Mouse (Mus musculus) embryonic facial prominence, embryonic 15.5 days (tissue): ENCODE measurements at regions not wholly inside any gene's neighbourhood (a gene's known extent, or its start where the extent isn't known, plus 50 kb on each side); places are given as distances from the start of the nearest gene placed in this dataset.

ENCODE experiments used
- ATAC-seq: fragments of 200-750 bp; cut with Nextera tagmentation; 2 replicates; pipeline ENCODE4 v1.8.0; 2017; ENCODE audit warnings: low read depth, moderate TSS enrichment; ENCODE audit not compliant: insufficient number of reproducible peaks, low FRiP score, low TSS enrichment
- H3K27ac ChIP-seq: fragments of 300-500 bp; sonication (generic); replicated peaks from 2 replicates; pipeline ENCODE4 v1.5.1; 2015; ENCODE audit warnings: mild to moderate bottlenecking, inconsistent platforms
- H3K27me3 ChIP-seq: fragments of 300-500 bp; sonication (generic); 2 replicates; pipeline ENCODE4 v1.6.1; 2015; ENCODE audit warnings: inconsistent platforms
- H3K36me3 ChIP-seq: fragments of 300-500 bp; sonication (generic); 2 replicates; pipeline ENCODE4 v1.6.1; 2015; ENCODE audit warnings: mild to moderate bottlenecking, inconsistent platforms
- H3K4me1 ChIP-seq: fragments of 300-500 bp; sonication (generic); 2 replicates; pipeline ENCODE4 v1.6.1; 2015; ENCODE audit warnings: inconsistent platforms
- H3K4me2 ChIP-seq: fragments of 300-500 bp; sonication (generic); replicated peaks from 2 replicates; pipeline ENCODE4 v1.6.1; 2015; ENCODE audit warnings: mild to moderate bottlenecking, inconsistent platforms
- H3K4me3 ChIP-seq: fragments of 300-500 bp; sonication (generic); replicated peaks from 2 replicates; pipeline ENCODE4 v1.5.1; 2015; ENCODE audit warnings: mild to moderate bottlenecking, inconsistent platforms
- H3K9ac ChIP-seq: fragments of 300-500 bp; sonication (generic); 2 replicates; pipeline ENCODE4 v1.6.1; 2015; ENCODE audit warnings: inconsistent platforms
- H3K9me3 ChIP-seq: fragments of 300-500 bp; sonication (generic); replicated peaks from 2 replicates; pipeline ENCODE4 v1.6.1; 2016; ENCODE audit warnings: inconsistent platforms
- WGBS: fragments of 180-500 bp; shearing (Covaris S2); methylation state at CpG from one replicate; pipeline ENCODE4 v1.1.7; 2015; 5-methylcytosine and 5-hydroxymethylcytosine counted together

GRCm38 (mm10) chr6:117080973-117081372 is 87.4 kb upstream of the Cxcl12 start:
- no peak for ATAC-seq
- Histone ChIP-seq H3K27ac (no peak overlapping the region), H3K9me3 (no peaks in the 10 kb centered on the region), H3K9ac (no peak overlapping the region), H3K4me3 (no peak overlapping the region), H3K27me3 (no peaks in the 10 kb centered on the region), H3K36me3 (no peaks in the 10 kb centered on the region), H3K4me1 (no peaks in the 10 kb centered on the region), H3K4me2 (no peak overlapping the region)
- WGBS, result 46% methylated on average over 13 of the region's 13 CpGs

- Histone ChIP-seq H3K36me3 (no peaks in the 10 kb centered on the region), H3K27ac (no peak overlapping the region), H3K4me2 (no peak overlapping the region), H3K27me3 (no peaks in the 10 kb centered on the region), H3K9me3 (no peaks in the 10 kb centered on the region), H3K4me1 (no peaks in the 10 kb centered on the region), H3K4me3 (no peak overlapping the region), H3K9ac (no peak overlapping the region)
- ATAC-seq, result no peak
- WGBS, result 40% methylated on average over 6 of the region's 6 CpGs
These were observed 84.1 kb upstream of the Cxcl12 start for GRCm38 (mm10) chr6:117084211-117084610.

- Histone ChIP-seq H3K36me3 (no peaks in the 10 kb centered on the region), H3K4me3 (no peak overlapping the region), H3K9me3 (no peaks in the 10 kb centered on the region), H3K27ac (0 out of 2 replicates have a peak overlapping the region, but pooled peaks have one; percentile 4), H3K27me3 (no peaks in the 10 kb centered on the region), H3K9ac (no peak overlapping the region), H3K4me1 (no peaks in the 10 kb centered on the region), H3K4me2 (no peak overlapping the region)
- no peak for ATAC-seq
- whole genome bisulfite sequencing, result 44% methylated on average over 13 of the region's 13 CpGs
These were observed 83.4 kb upstream of the Cxcl12 start for GRCm38 (mm10) chr6:117084833-117085500.

- Histone ChIP-seq H3K9ac (no peak overlapping the region), H3K4me2 (no peak overlapping the region), H3K36me3 (no peaks in the 10 kb centered on the region), H3K4me3 (no peak overlapping the region), H3K9me3 (no peaks in the 10 kb centered on the region), H3K4me1 (0 out of 2 replicates have a peak, but pooled peaks cover under 1% of the 10 kb centered on the region), H3K27ac (no peak overlapping the region), H3K27me3 (no peaks in the 10 kb centered on the region)
- WGBS, result 76% methylated on average over 6 of the region's 6 CpGs
- no peak for ATAC-seq
These were observed 73.6 kb upstream of the Cxcl12 start for GRCm38 (mm10) chr6:117094742-117095141.

- no peak overlapping the region; the same call in 1 of the 2 replicates for H3K27ac ChIP-seq
- H3K4me2 ChIP-seq, result no peak overlapping the region
- peaks cover 29% of the 10 kb centered on the region for H3K4me1 ChIP-seq
- no peak overlapping the region for H3K9ac ChIP-seq
- no peak overlapping the region for H3K4me3 ChIP-seq
- H3K9me3 ChIP-seq, result no peaks in the 10 kb centered on the region
- peak; percentile 25; the same call in 1 of the 2 replicates for ATAC-seq
- WGBS, result 48% methylated on average over 10 of the region's 10 CpGs
- H3K27me3 ChIP-seq, result no peaks in the 10 kb centered on the region
- H3K36me3 ChIP-seq, result no peaks in the 10 kb centered on the region
These were observed 68.5 kb upstream of the Cxcl12 start for GRCm38 (mm10) chr6:117099871-117100270.

- H3K9ac ChIP-seq, result no peak overlapping the region
- no peak for ATAC-seq
- H3K9me3 ChIP-seq, result no peaks in the 10 kb centered on the region
- H3K36me3 ChIP-seq, result no peaks in the 10 kb centered on the region
- 44% methylated on average over 4 of the region's 4 CpGs for WGBS
- no peak overlapping the region for H3K4me2 ChIP-seq
- H3K4me1 ChIP-seq, result peaks cover 38% of the 10 kb centered on the region
- peak overlapping the region; percentile 60 for H3K27ac ChIP-seq
- 0 out of 2 replicates have a peak, but pooled peaks cover 4% of the 10 kb centered on the region for H3K27me3 ChIP-seq
- H3K4me3 ChIP-seq, result no peak overlapping the region
These were observed 65.6 kb upstream of the Cxcl12 start for GRCm38 (mm10) chr6:117102693-117103092.

- Histone ChIP-seq H3K4me1 (peaks cover 38% of the 10 kb centered on the region), H3K9ac (no peak overlapping the region), H3K4me3 (no peak overlapping the region), H3K27ac (peak overlapping the region; percentile 48), H3K4me2 (no peak overlapping the region), H3K36me3 (no peaks in the 10 kb centered on the region), H3K27me3 (0 out of 2 replicates have a peak, but pooled peaks cover 4% of the 10 kb centered on the region), H3K9me3 (no peaks in the 10 kb centered on the region)
- ATAC-seq, result no peak
- WGBS, result 65% methylated on average over 6 of the region's 6 CpGs
These were observed 64.3 kb upstream of the Cxcl12 start for GRCm38 (mm10) chr6:117104047-117104446.

GRCm38 (mm10) chr6:117104463-117104862 is 63.9 kb upstream of the Cxcl12 start:
- no peak overlapping the region for H3K4me2 ChIP-seq
- H3K9ac ChIP-seq, result no peak overlapping the region
- no peaks in the 10 kb centered on the region for H3K9me3 ChIP-seq
- WGBS, result 49% methylated on average over 2 of the region's 2 CpGs
- no peak overlapping the region for H3K4me3 ChIP-seq
- 0 out of 2 replicates have a peak, but pooled peaks cover 4% of the 10 kb centered on the region for H3K27me3 ChIP-seq
- H3K4me1 ChIP-seq, result peaks cover 38% of the 10 kb centered on the region
- no peaks in the 10 kb centered on the region for H3K36me3 ChIP-seq
- no peak for ATAC-seq
- peak overlapping the region; percentile 48 for H3K27ac ChIP-seq

GRCm38 (mm10) chr6:117105182-117105589 is 63.1 kb upstream of the Cxcl12 start:
- peak; percentile 88 for ATAC-seq
- no peak overlapping the region for H3K9ac ChIP-seq
- H3K4me1 ChIP-seq, result peaks cover 35% of the 10 kb centered on the region
- H3K4me3 ChIP-seq, result no peak overlapping the region
- 15% methylated on average over 6 of the region's 6 CpGs for WGBS
- H3K27ac ChIP-seq, result peak overlapping the region; percentile 48; the same call in 1 of the 2 replicates
- no peaks in the 10 kb centered on the region for H3K36me3 ChIP-seq
- H3K27me3 ChIP-seq, result 0 out of 2 replicates have a peak, but pooled peaks cover 4% of the 10 kb centered on the region
- H3K4me2 ChIP-seq, result 0 out of 2 replicates have a peak overlapping the region, but pooled peaks have one; percentile 12
- H3K9me3 ChIP-seq, result no peaks in the 10 kb centered on the region

GRCm38 (mm10) chr6:117110291-117110690 is 58.0 kb upstream of the Cxcl12 start:
- Histone ChIP-seq H3K9me3 (no peaks in the 10 kb centered on the region), H3K27me3 (0 out of 2 replicates have a peak, but pooled peaks cover 4% of the 10 kb centered on the region)
- WGBS, result 54% methylated on average over 3 of the region's 3 CpGs

GRCm38 (mm10) chr6:117114859-117115258 is 53.5 kb upstream of the Cxcl12 start:
- H3K4me3 ChIP-seq, result no peak overlapping the region
- ATAC-seq, result no peak
- no peaks in the 10 kb centered on the region for H3K27me3 ChIP-seq
- no peak overlapping the region for H3K9ac ChIP-seq
- no peaks in the 10 kb centered on the region for H3K9me3 ChIP-seq
- H3K27ac ChIP-seq, result no peak overlapping the region
- no peaks in the 10 kb centered on the region for H3K36me3 ChIP-seq
- H3K4me2 ChIP-seq, result no peak overlapping the region
- 80% methylated on average over 8 of the region's 8 CpGs for WGBS
- H3K4me1 ChIP-seq, result peaks cover 3% of the 10 kb centered on the region

More at GRCm38 (mm10) chr6:117110291-117110690, 58.0 kb upstream of the Cxcl12 start:
- Histone ChIP-seq H3K4me2 (no peak overlapping the region), H3K36me3 (no peaks in the 10 kb centered on the region), H3K9ac (no peak overlapping the region), H3K4me1 (peaks cover 5% of the 10 kb centered on the region), H3K27ac (no peak overlapping the region), H3K4me3 (no peak overlapping the region)
- ATAC-seq, result no peak

- Histone ChIP-seq H3K4me2 (no peak overlapping the region), H3K9ac (no peak overlapping the region), H3K9me3 (no peaks in the 10 kb centered on the region), H3K36me3 (no peaks in the 10 kb centered on the region), H3K4me1 (peaks cover 5% of the 10 kb centered on the region), H3K27me3 (no peaks in the 10 kb centered on the region), H3K4me3 (no peak overlapping the region), H3K27ac (no peak overlapping the region)
- WGBS, result 61% methylated on average over 3 of the region's 3 CpGs
- no peak for ATAC-seq
These were observed 50.3 kb upstream of the Cxcl12 start for GRCm38 (mm10) chr6:117118081-117118480.
